Mouse (Mus musculus): ENCODE data around the gene Isg20l2. TPM values are rescaled to one million over a fixed set of nuclear protein-coding genes. Genes with fewer than 3 reads are reported as not detected.
A peak's percentile ranks its signal among the peaks of the same experiment; 100 is the strongest.
"Not testable (repeated sequence)": the region's sequence is repeated elsewhere in the genome, so short reads cannot be mapped to it uniquely, and the experiment has no call there.

Isg20l2 gene
- polyA plus RNA-seq, 1 experiment from 2014 or later = 60.7 TPM

- Histone ChIP-seq H3K9me3 (no peaks in the 10 kb centered on the region), H3K27ac (no peak overlapping the region), H3K36me3 (no peaks in the 10 kb centered on the region), H3K4me1 (no peaks in the 10 kb centered on the region), H3K27me3 (replicated peaks) (no peaks in the 10 kb centered on the region), H3K4me3 (no peak overlapping the region), H3K9ac (no peak overlapping the region), H3K4me2 (replicated peaks) (no peak overlapping the region)
- no peak for ATAC-seq (ENCODE audit: low FRiP score, low read depth)
- 63% methylated on average over 1 of the region's 1 CpGs for WGBS
These were observed 29.0 kb upstream of the Isg20l2 start for GRCm38 (mm10) chr3:87901036-87901624.

DNA sequence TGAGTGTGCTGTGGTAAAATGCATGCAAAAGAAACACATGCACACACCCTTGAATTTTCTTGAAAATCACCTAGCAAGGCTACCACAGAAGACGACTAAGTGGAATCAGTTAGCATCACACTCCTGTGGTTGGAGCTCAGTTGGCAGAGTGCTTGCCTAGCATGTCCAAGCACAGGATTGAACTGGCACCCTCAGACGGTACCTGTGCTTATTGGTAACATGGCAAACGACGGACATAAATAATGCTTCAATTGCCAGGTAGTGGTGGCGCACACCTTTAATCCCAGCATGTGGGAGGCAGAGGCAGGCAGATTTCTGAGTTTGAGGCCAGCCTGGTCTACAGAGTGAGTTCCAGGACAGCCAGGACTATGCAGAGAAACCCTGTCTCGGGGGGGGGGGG, 28.2 kb upstream of the Isg20l2 start:
- not testable (repeated sequence) for H3K9ac ChIP-seq; H3K4me1 ChIP-seq; H3K4me3 ChIP-seq; H3K27ac ChIP-seq; H3K36me3 ChIP-seq; ATAC-seq (ENCODE audit: low FRiP score, low read depth); H3K4me2 ChIP-seq (replicated peaks); H3K9me3 ChIP-seq; H3K27me3 ChIP-seq (replicated peaks)
- WGBS = 77% methylated on average over 6 of the region's 6 CpGs

DNA sequence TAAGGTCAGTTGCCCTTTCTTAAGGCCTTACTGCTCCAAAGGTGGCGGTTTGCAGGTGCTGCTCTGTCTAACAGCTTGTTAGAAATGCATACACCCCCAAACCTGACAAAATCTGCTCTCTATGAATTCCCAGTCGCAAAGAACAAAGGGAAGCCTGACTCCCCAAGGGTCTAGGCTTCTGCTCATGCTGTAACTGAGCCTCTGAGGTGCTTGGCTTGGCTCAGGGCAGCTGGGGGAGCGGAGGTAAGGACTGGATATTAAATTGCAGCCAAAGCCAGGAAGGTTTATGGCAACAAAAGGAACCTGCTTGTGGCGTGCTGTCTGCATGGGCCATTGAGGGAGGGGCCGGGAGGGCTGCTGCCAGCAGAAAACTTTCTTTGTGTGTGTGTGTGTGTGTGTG, 26.3 kb upstream of the Isg20l2 start:
- no peak overlapping the region for H3K9ac ChIP-seq
- 55% methylated on average over 5 of the region's 5 CpGs for WGBS
- no peak overlapping the region for H3K4me2 ChIP-seq (replicated peaks)
- no peaks in the 10 kb centered on the region for H3K9me3 ChIP-seq
- no peak overlapping the region for H3K4me3 ChIP-seq
- no peak overlapping the region for H3K27ac ChIP-seq
- H3K27me3 ChIP-seq (replicated peaks) = no peaks in the 10 kb centered on the region
- peaks cover 17% of the 10 kb centered on the region for H3K4me1 ChIP-seq
- H3K36me3 ChIP-seq = no peaks in the 10 kb centered on the region
- no peak for ATAC-seq (ENCODE audit: low FRiP score, low read depth)

GRCm38 (mm10) chr3:87905880-87906485, 24.1 kb upstream of the Isg20l2 start, which contains the start of gene Hdgf:
Gene Hdgf (plus strand): TSS chr3:87906321.
- ATAC-seq (ENCODE audit: low FRiP score, low read depth) = peak; percentile 95
- Histone ChIP-seq H3K9me3 (no peaks in the 10 kb centered on the region), H3K9ac (peak within 1 kb of the TSS; percentile 94), H3K36me3 (no peaks in the 10 kb centered on the region), H3K4me1 (peaks cover 38% of the 10 kb centered on the region), H3K4me2 (replicated peaks) (peak within 1 kb of the TSS; percentile 96), H3K4me3 (peak within 1 kb of the TSS; percentile 84), H3K27ac (peak within 1 kb of the TSS; percentile 91), H3K27me3 (replicated peaks) (no peaks in the 10 kb centered on the region)
- under 1% methylated on average over 56 of the region's 57 CpGs for WGBS

- Histone ChIP-seq H3K27ac (peak overlapping the region; percentile 91), H3K27me3 (replicated peaks) (no peaks in the 10 kb centered on the region), H3K4me3 (peak overlapping the region; percentile 84), H3K36me3 (no peaks in the 10 kb centered on the region), H3K4me1 (peaks cover 41% of the 10 kb centered on the region), H3K9ac (peak overlapping the region; percentile 94), H3K9me3 (no peaks in the 10 kb centered on the region), H3K4me2 (replicated peaks) (peak overlapping the region; percentile 96)
- under 1% methylated on average over 43 of the region's 47 CpGs for WGBS
- ATAC-seq (ENCODE audit: low FRiP score, low read depth) = peak; percentile 34; the same call in 1 of the 2 replicates
These were observed 23.5 kb upstream of the Isg20l2 start for GRCm38 (mm10) chr3:87906601-87906980.

- Histone ChIP-seq H3K27me3 (replicated peaks) (no peaks in the 10 kb centered on the region), H3K9ac (peak overlapping the region; percentile 94), H3K4me1 (peaks cover 41% of the 10 kb centered on the region), H3K36me3 (no peaks in the 10 kb centered on the region), H3K4me2 (replicated peaks) (peak overlapping the region; percentile 96), H3K9me3 (no peaks in the 10 kb centered on the region), H3K4me3 (peak overlapping the region; percentile 84), H3K27ac (peak overlapping the region; percentile 91)
- no peak for ATAC-seq (ENCODE audit: low FRiP score, low read depth)
- WGBS = 1% methylated on average over 26 of the region's 27 CpGs
These were observed 22.9 kb upstream of the Isg20l2 start for GRCm38 (mm10) chr3:87906981-87907857.

DNA sequence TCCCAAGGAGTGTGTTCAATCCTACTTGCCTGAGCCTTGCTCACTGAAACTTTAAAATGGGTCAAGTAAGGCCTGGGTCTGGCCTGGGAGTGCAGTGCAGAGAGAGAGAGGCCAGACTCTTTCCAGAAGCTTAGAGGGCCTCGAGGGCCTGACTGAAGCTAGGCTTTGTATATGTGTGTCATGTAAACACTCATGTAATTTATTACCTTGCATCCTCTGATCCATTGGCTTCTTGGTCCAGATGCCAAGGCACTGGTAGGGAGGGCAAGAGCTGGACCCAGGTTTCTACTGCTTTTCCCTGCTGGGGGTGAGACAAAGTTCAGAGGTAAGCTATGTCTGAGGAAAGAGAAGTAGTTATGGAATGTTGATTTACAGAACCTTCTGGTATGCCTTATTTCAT, 22.2 kb upstream of the Isg20l2 start:
- peaks cover 41% of the 10 kb centered on the region for H3K4me1 ChIP-seq
- WGBS = 0% methylated on average over 1 of the region's 1 CpGs
- no peaks in the 10 kb centered on the region for H3K9me3 ChIP-seq
- H3K27ac ChIP-seq = no peak overlapping the region
- no peaks in the 10 kb centered on the region for H3K27me3 ChIP-seq (replicated peaks)
- H3K36me3 ChIP-seq = no peaks in the 10 kb centered on the region
- peak overlapping the region; percentile 96 for H3K4me2 ChIP-seq (replicated peaks)
- no peak for ATAC-seq (ENCODE audit: low FRiP score, low read depth)
- peak overlapping the region; percentile 84 for H3K4me3 ChIP-seq
- H3K9ac ChIP-seq = peak overlapping the region; percentile 94

- Histone ChIP-seq H3K27ac (no peak overlapping the region), H3K9ac (no peak overlapping the region)
These were observed 20.7 kb upstream of the Isg20l2 start for GRCm38 (mm10) chr3:87909381-87909780.

DNA sequence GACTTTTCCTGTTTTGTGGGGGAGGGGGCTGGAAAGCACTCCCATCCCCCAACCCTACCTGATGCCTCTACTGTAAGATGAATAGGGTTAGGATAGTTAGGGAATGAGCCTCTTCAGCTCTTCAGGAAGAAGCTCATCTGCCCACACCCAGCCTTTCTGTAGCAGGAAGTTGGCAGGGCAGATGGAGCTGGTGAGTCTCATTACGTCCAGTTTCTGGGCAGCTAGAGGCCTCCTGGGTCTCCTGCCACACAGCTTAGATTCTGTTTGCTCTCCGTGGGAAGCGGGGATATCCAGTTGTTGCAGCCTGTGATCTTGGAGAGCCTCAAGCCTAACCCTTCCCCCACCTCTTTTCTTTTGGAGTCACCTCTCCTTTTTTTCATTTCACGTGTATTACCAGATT, 20.2 kb upstream of the Isg20l2 start:
- 0 out of 2 replicates have a peak overlapping the region, but pooled peaks have one; percentile 46 for H3K9ac ChIP-seq
- H3K27me3 ChIP-seq (replicated peaks) = no peaks in the 10 kb centered on the region
- H3K4me3 ChIP-seq = no peak overlapping the region
- H3K4me2 ChIP-seq (replicated peaks) = peak overlapping the region; percentile 68
- WGBS = 10% methylated on average over 4 of the region's 4 CpGs
- peaks cover 41% of the 10 kb centered on the region for H3K4me1 ChIP-seq
- no peaks in the 10 kb centered on the region for H3K9me3 ChIP-seq
- H3K27ac ChIP-seq = peak overlapping the region; percentile 2; the same call in 1 of the 2 replicates
- H3K36me3 ChIP-seq = peaks cover 18% of the 10 kb centered on the region
- no peak for ATAC-seq (ENCODE audit: low FRiP score, low read depth)

More at GRCm38 (mm10) chr3:87909381-87909780, 20.7 kb upstream of the Isg20l2 start:
- Histone ChIP-seq H3K4me1 (peaks cover 41% of the 10 kb centered on the region), H3K27me3 (replicated peaks) (no peaks in the 10 kb centered on the region), H3K9me3 (no peaks in the 10 kb centered on the region), H3K36me3 (peaks cover 13% of the 10 kb centered on the region), H3K4me2 (replicated peaks) (peak overlapping the region; percentile 68), H3K4me3 (no peak overlapping the region)
- no peak for ATAC-seq (ENCODE audit: low FRiP score, low read depth)
- WGBS = 88% methylated on average over 2 of the region's 2 CpGs

DNA sequence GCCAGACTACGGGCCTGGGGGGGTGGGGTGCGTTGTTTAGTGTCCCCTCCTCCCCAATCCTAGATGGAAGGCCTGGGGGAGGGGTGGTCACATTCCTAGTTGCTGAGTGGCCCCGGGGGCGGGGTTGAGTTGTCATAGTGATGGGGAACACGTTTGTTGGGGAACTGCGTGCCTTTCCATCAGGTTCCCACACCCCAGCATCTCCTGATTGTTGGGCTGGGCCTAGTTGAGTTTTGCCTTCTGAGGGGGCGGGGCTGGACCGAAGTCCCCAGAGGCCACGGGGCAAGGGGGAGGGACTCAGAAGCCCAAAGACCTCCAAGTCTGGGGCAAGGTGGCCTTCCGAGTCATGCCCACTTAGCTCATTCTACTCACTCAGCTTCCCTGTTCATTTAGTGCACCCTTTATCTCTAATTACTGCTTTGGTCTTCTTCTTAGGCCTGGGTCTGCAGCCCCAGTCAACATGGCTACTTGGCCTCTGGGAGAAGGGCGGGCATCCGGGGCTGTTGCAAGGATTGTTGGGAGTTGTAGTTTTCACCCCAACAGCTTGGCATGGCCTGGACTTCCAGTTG, 19.5 kb upstream of the Isg20l2 start:
- ATAC-seq (ENCODE audit: low FRiP score, low read depth) = no peak
- no peaks in the 10 kb centered on the region for H3K9me3 ChIP-seq
- peak overlapping the region; percentile 68 for H3K4me2 ChIP-seq (replicated peaks)
- H3K4me3 ChIP-seq = peak overlapping the region; percentile 34
- H3K9ac ChIP-seq = peak overlapping the region; percentile 46; the same call in 1 of the 2 replicates
- WGBS = 4% methylated on average over 12 of the region's 12 CpGs
- peaks cover 24% of the 10 kb centered on the region for H3K36me3 ChIP-seq
- H3K27me3 ChIP-seq (replicated peaks) = no peaks in the 10 kb centered on the region
- peaks cover 41% of the 10 kb centered on the region for H3K4me1 ChIP-seq
- peak overlapping the region; percentile 2; the same call in 1 of the 2 replicates for H3K27ac ChIP-seq

GRCm38 (mm10) chr3:87913491-87913890, 16.6 kb upstream of the Isg20l2 start:
- ATAC-seq (ENCODE audit: low FRiP score, low read depth) = no peak
- Histone ChIP-seq H3K4me3 (no peak overlapping the region), H3K9me3 (no peaks in the 10 kb centered on the region), H3K4me2 (replicated peaks) (no peak overlapping the region), H3K36me3 (peaks cover 37% of the 10 kb centered on the region), H3K27me3 (replicated peaks) (no peaks in the 10 kb centered on the region), H3K27ac (no peak overlapping the region), H3K9ac (no peak overlapping the region), H3K4me1 (peaks cover 28% of the 10 kb centered on the region)
- 81% methylated on average over 7 of the region's 7 CpGs for WGBS

- Histone ChIP-seq H3K4me1 (peaks cover 24% of the 10 kb centered on the region), H3K9me3 (no peaks in the 10 kb centered on the region), H3K27me3 (replicated peaks) (no peaks in the 10 kb centered on the region), H3K9ac (no peak overlapping the region), H3K27ac (no peak overlapping the region), H3K36me3 (peaks cover 37% of the 10 kb centered on the region), H3K4me3 (no peak overlapping the region), H3K4me2 (replicated peaks) (no peak overlapping the region)
- no peak for ATAC-seq (ENCODE audit: low FRiP score, low read depth)
- 97% methylated on average over 10 of the region's 10 CpGs for WGBS
These were observed 16.2 kb upstream of the Isg20l2 start for GRCm38 (mm10) chr3:87913891-87914290.

Measured in neural tube, embryonic 12.5 days (tissue).